Mouse (Mus musculus): ENCODE measurements at regions not wholly inside any gene's neighbourhood (a gene's known extent, or its start where the extent isn't known, plus 50 kb on each side); places are given as distances from the start of the nearest gene placed in this dataset.

GRCm38 (mm10) chr1:190639846-190640245 is 271.7 kb downstream of the Rps6kc1 start:
- no peak for DNase-seq (ENCODE audit: low read depth, low spot score)

- no peak for DNase-seq (ENCODE audit: low read depth, low spot score)
These were observed 276.6 kb downstream of the Rps6kc1 start for GRCm38 (mm10) chr1:190634935-190635334.

GRCm38 (mm10) chr1:190631641-190632040 is 279.9 kb downstream of the Rps6kc1 start:
- no peak for DNase-seq (ENCODE audit: low read depth, low spot score)

- DNase-seq (ENCODE audit: low read depth, low spot score) = no peak
These were observed 281.4 kb downstream of the Rps6kc1 start for GRCm38 (mm10) chr1:190630193-190630592.

- DNase-seq (ENCODE audit: low read depth, low spot score) = no peak
These were observed 287.7 kb downstream of the Rps6kc1 start for GRCm38 (mm10) chr1:190623916-190624315.

GRCm38 (mm10) chr1:190600425-190600824 is 311.1 kb downstream of the Rps6kc1 start:
- no peak for DNase-seq (ENCODE audit: low read depth, low spot score)

GRCm38 (mm10) chr1:190599622-190600021 is 311.9 kb downstream of the Rps6kc1 start:
- no peak for DNase-seq (ENCODE audit: low read depth, low spot score)

GRCm38 (mm10) chr1:190596209-190596608 is 315.4 kb downstream of the Rps6kc1 start:
- DNase-seq (ENCODE audit: low read depth, low spot score) = no peak

- no peak for DNase-seq (ENCODE audit: low read depth, low spot score)
These were observed 319.9 kb downstream of the Rps6kc1 start for GRCm38 (mm10) chr1:190591621-190592020.

GRCm38 (mm10) chr1:190589586-190589985 is 322.0 kb downstream of the Rps6kc1 start:
- DNase-seq (ENCODE audit: low read depth, low spot score) = no peak

GRCm38 (mm10) chr1:190583272-190583671 is 328.3 kb downstream of the Rps6kc1 start:
- no peak for DNase-seq (ENCODE audit: low read depth, low spot score)

- DNase-seq (ENCODE audit: low read depth, low spot score) = no peak
These were observed 330.9 kb downstream of the Rps6kc1 start for GRCm38 (mm10) chr1:190580653-190581052.

GRCm38 (mm10) chr1:190570981-190571380 is 340.6 kb downstream of the Rps6kc1 start:
- no peak for DNase-seq (ENCODE audit: low read depth, low spot score)

- DNase-seq (ENCODE audit: low read depth, low spot score) = no peak
These were observed 341.0 kb downstream of the Rps6kc1 start for GRCm38 (mm10) chr1:190570563-190570962.

GRCm38 (mm10) chr1:190566744-190567143 is 344.8 kb downstream of the Rps6kc1 start:
- no peak for DNase-seq (ENCODE audit: low read depth, low spot score)

- DNase-seq (ENCODE audit: low read depth, low spot score) = no peak
These were observed 348.6 kb downstream of the Rps6kc1 start for GRCm38 (mm10) chr1:190562865-190563457.

- DNase-seq (ENCODE audit: low read depth, low spot score) = no peak
These were observed 351.5 kb downstream of the Rps6kc1 start for GRCm38 (mm10) chr1:190560086-190560485.

GRCm38 (mm10) chr1:190541892-190542291 is 369.7 kb downstream of the Rps6kc1 start:
- peak; percentile 62 for DNase-seq (ENCODE audit: low read depth, low spot score)

- no peak for DNase-seq (ENCODE audit: low read depth, low spot score)
These were observed 362.6 kb upstream of the Prox1 start for GRCm38 (mm10) chr1:190532879-190533676.

- no peak for DNase-seq (ENCODE audit: low read depth, low spot score)
These were observed 360.7 kb upstream of the Prox1 start for GRCm38 (mm10) chr1:190531224-190531623.

- no peak for DNase-seq (ENCODE audit: low read depth, low spot score)
These were observed 359.6 kb upstream of the Prox1 start for GRCm38 (mm10) chr1:190530079-190530478.

- no peak for DNase-seq (ENCODE audit: low read depth, low spot score)
These were observed 357.1 kb upstream of the Prox1 start for GRCm38 (mm10) chr1:190527545-190528137.

GRCm38 (mm10) chr1:190526634-190527033 is 356.1 kb upstream of the Prox1 start:
- no peak for DNase-seq (ENCODE audit: low read depth, low spot score)

Data from 3T3-L1 (cell line).